Mouse (Mus musculus): ENCODE results near the gene Hemgn.

The Hemgn gene

GRCm38 (mm10) chr4:46412113-46412512, 1.2 kb downstream of the Hemgn start:
- no peak for DNase-seq (ENCODE audit: extremely low spot score)

GRCm38 (mm10) chr4:46411489-46411888, 1.8 kb downstream of the Hemgn start:
- no peak for DNase-seq (ENCODE audit: extremely low spot score)

- no peak for DNase-seq (ENCODE audit: extremely low spot score)
Measured at GRCm38 (mm10) chr4:46410677-46411076, 2.6 kb downstream of the Hemgn start.

GRCm38 (mm10) chr4:46406966-46407703, 6.2 kb downstream of the Hemgn start:
- DNase-seq (ENCODE audit: extremely low spot score) = no peak

GRCm38 (mm10) chr4:46404042-46404795, 9.1 kb downstream of the Hemgn start:
- no peak for DNase-seq (ENCODE audit: extremely low spot score)

GRCm38 (mm10) chr4:46398839-46399238, 14.5 kb downstream of the Hemgn start:
- DNase-seq (ENCODE audit: extremely low spot score) = no peak

- DNase-seq (ENCODE audit: extremely low spot score) = no peak
Measured at GRCm38 (mm10) chr4:46395736-46396135, 17.6 kb downstream of the Hemgn start.

GRCm38 (mm10) chr4:46394388-46394787, 18.9 kb downstream of the Hemgn start:
- DNase-seq (ENCODE audit: extremely low spot score) = no peak

GRCm38 (mm10) chr4:46390390-46390970, 22.8 kb downstream of the Hemgn start:
- DNase-seq (ENCODE audit: extremely low spot score) = peak; percentile 91

GRCm38 (mm10) chr4:46389612-46390341, 23.5 kb downstream of the Hemgn start:
- peak; percentile 62 for DNase-seq (ENCODE audit: extremely low spot score)

GRCm38 (mm10) chr4:46389013-46389611, 24.2 kb downstream of the Hemgn start, which contains the start of gene Trmo:
Gene Trmo, minus strand, starts transcription at chr4:46389437.
- DNase-seq (ENCODE audit: extremely low spot score) = peak; percentile 96

GRCm38 (mm10) chr4:46388556-46388955, 24.8 kb downstream of the Hemgn start:
- no peak for DNase-seq (ENCODE audit: extremely low spot score)

GRCm38 (mm10) chr4:46374869-46375368, 38.4 kb downstream of the Hemgn start:
- DNase-seq (ENCODE audit: extremely low spot score) = peak; percentile 76

- DNase-seq (ENCODE audit: extremely low spot score) = no peak
Measured at GRCm38 (mm10) chr4:46374455-46374854, 38.9 kb downstream of the Hemgn start.

- DNase-seq (ENCODE audit: extremely low spot score) = peak; percentile 54
Measured at GRCm38 (mm10) chr4:46371030-46371429, 42.3 kb downstream of the Hemgn start.

GRCm38 (mm10) chr4:46370406-46370805, 42.9 kb downstream of the Hemgn start:
- no peak for DNase-seq (ENCODE audit: extremely low spot score)

- no peak for DNase-seq (ENCODE audit: extremely low spot score)
Measured at GRCm38 (mm10) chr4:46369070-46369469, 44.2 kb downstream of the Hemgn start.

- no peak for DNase-seq (ENCODE audit: extremely low spot score)
Measured at GRCm38 (mm10) chr4:46367487-46367959, 45.8 kb downstream of the Hemgn start.

- DNase-seq (ENCODE audit: extremely low spot score) = no peak
Measured at GRCm38 (mm10) chr4:46364360-46364759, 48.9 kb downstream of the Hemgn start.

GRCm38 (mm10) chr4:46361258-46361657, 52.0 kb downstream of the Hemgn start:
- no peak for DNase-seq (ENCODE audit: extremely low spot score)
